Mouse (Mus musculus) kidney, postnatal 25 days (tissue): ENCODE measurements around the gene Slc4a10.
"Not testable (repeated sequence)": the region's sequence is repeated elsewhere in the genome, so short reads cannot be mapped to it uniquely, and the experiment has no call there.

ENCODE experiments used
- DNase-seq, 2 experiments: peaks; one replicate each; pipeline ENCODE4 v3.0.0; 2021; ENCODE audit warnings: mixed read lengths in 2 of 2

The Slc4a10 gene

DNA sequence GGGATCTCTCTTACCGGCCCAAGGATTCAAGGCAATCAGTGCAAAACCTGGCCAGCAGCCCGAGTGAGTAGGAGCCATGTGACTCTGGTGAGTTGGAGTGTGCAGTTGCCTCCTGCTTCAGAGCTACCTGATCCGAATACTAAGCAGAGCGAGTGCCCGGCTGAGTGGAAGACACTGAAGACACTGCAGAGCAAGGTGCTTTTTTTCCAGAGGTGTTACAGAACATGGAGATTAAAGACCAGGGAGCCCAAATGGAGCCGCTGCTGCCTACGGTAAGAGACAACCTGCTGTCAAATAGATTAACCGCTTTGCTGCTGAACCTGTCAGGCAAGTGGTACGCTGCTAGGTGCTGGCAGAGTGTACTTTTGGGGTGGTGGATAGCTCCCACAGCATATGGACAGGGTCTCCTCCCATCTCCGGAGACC lies at the start of gene Slc4a10:
Gene Slc4a10 (plus strand): TSS at position 42 of the 425 bp plus-strand sequence.
- peak; percentile 3 to 41 for DNase-seq

- not testable (repeated sequence) for DNase-seq
Observed at GRCm38 (mm10) chr2:62001251-62001650, 45.0 kb upstream of the Slc4a10 start.

DNA sequence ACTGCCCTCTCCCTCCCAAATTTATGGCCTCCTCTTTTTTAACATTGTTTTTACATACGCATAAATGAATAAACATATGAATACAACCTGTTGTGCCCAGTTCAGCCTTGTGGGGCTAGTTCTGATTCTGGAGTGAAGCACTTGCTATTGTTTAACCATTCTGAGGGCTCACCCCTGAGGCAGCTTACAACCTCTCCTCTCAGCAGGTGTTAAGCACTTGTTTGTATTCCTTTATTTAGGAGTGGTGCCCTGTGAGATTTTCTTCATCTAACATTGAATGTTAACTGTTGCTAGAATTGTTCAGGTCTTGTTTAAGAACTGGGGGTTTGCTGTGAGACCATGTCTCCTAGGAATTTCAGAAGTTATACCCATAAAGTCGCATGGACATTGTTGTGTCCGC lies 28.1 kb upstream of the Slc4a10 start:
- no peak for DNase-seq

- DNase-seq = no peak
Observed at GRCm38 (mm10) chr2:62046861-62047503, 720 bp downstream of the Slc4a10 start.

GRCm38 (mm10) chr2:62047504-62048005 lies 1.3 kb downstream of the Slc4a10 start:
- peak in 1 of 2 experiments; percentile 23 for DNase-seq

DNA sequence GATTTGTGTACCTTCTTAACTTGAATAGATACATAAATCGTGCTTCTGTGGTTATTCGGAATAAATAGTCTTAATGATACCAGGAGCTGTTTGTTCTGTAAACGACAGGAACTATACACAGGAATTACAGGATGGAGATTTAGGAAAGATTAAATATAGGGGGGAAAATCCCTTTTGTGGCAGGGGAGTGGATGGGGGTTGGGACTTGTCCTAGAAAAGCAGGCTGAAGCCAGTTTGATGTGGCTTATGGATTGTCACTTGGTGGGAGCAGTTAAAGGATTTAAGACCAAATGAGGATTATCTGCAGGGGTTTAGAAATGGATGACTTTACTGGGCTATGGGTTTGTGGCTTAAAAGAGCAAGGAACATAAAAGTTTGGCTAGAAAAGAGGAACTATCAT lies 1.9 kb downstream of the Slc4a10 start:
- no peak for DNase-seq

DNA sequence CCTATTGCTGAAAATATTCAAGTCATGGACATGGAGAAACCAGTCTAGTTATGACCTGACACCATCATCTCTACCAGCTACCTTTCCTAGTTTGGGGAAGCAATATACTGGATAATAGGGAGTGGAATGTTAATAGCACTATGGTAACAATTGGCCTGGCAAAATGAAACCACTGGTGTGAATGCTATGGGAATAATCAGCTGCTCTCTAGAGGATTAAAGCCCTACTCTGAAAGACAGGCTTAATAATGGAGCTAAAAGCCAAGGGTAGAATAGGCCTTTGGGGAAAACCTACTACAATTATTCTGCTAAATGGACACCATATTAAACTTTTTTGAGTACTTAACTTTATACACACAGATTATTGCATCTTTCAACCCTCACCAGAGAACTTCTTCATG lies 30.2 kb downstream of the Slc4a10 start:
- DNase-seq = no peak

GRCm38 (mm10) chr2:62087566-62087965 lies 41.3 kb downstream of the Slc4a10 start:
- DNase-seq = no peak

- DNase-seq = no peak
Observed at GRCm38 (mm10) chr2:62088715-62089114, 42.5 kb downstream of the Slc4a10 start.

- no peak for DNase-seq
Observed at GRCm38 (mm10) chr2:62089208-62089607, 42.9 kb downstream of the Slc4a10 start.

GRCm38 (mm10) chr2:62100526-62100925 lies 54.3 kb downstream of the Slc4a10 start:
- no peak for DNase-seq

- no peak for DNase-seq
Observed at GRCm38 (mm10) chr2:62115346-62115745, 69.1 kb downstream of the Slc4a10 start.

DNA sequence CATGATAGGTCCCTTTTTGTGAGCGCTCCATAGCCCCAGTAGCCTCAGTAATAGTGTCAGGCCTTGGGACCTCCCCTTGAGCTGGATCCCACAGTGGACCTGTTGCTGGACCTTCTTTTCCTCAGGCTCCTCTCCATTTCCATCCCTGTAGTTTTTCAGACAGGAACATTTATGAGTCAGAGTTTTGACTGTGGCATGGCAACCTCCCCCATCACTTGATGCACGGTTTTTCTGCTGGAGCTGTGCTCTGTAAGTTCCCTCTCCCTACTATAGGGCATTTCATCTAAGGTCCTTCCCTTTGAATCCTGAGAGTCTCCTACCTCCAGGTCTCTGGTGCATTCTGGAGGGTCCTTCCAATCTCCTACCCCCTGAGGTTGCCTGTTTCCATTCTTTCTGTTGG lies 83.7 kb downstream of the Slc4a10 start:
- no peak for DNase-seq

GRCm38 (mm10) chr2:62134911-62135310 lies 88.6 kb downstream of the Slc4a10 start:
- no peak for DNase-seq

GRCm38 (mm10) chr2:62147636-62148035 lies 101.4 kb downstream of the Slc4a10 start:
- DNase-seq = no peak

- no peak for DNase-seq
Observed at GRCm38 (mm10) chr2:62149421-62149820, 103.2 kb downstream of the Slc4a10 start.

GRCm38 (mm10) chr2:62150830-62151229 lies 104.6 kb downstream of the Slc4a10 start:
- no peak for DNase-seq

GRCm38 (mm10) chr2:62210109-62210508 lies 163.8 kb downstream of the Slc4a10 start:
- DNase-seq = no peak

DNA sequence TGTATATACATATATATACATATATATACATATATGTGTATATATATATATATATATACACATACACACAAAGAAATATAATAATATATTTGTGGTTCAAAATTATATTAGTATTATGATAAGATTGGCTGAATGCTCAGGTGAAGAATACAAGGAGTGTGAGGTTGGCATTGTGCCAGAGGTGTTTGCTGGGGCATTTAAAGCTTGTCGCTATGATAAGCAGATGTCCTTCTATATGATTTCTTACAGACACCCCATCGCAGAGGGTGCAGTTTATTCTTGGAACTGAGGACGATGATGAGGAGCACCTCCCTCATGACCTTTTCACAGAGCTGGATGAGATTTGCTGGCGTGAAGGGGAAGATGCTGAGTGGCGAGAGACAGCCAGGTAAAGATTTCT lies 164.8 kb downstream of the Slc4a10 start:
- peak in 1 of 2 experiments; percentile 29 for DNase-seq

DNA sequence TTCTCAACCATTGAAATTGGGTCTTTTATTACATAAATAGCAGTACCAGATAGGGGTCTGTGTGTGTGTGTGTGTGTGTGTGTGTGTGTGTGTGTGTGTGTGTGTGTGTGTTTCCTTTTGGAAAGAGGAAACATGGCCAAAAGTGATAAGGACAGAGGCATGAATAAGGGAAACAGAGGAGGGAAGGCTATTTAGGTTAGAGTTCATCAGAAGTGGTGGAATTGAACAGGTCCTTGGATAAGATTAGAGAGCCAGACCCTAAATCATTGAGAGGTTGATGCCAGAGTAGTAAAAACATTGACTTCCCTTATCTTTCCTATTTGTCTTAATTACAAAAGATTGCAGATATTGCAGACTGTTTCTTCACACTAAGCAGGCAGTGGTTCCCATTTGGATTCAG lies 181.3 kb downstream of the Slc4a10 start:
- DNase-seq = no peak

DNA sequence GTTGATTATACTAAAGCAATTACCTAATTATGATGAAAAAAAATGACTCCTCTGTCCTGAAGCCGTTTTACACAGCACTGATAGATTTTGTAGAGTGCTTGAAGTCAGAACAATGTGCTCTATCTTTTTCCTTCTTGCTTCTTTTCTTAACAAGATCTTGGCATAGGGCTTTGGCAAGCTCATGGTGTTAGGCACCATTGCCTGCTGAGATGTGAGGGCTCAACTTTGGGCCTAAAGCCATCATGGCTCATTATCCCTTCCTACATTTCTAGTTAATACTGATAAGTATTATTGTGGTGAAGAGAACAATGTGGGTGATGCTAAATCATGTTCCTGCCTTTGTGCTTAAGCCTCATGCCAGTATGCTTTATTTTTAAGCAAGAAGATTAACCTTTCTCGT lies 185.0 kb downstream of the Slc4a10 start:
- no peak for DNase-seq

- no peak for DNase-seq
Observed at GRCm38 (mm10) chr2:62244167-62244566, 197.9 kb downstream of the Slc4a10 start.

DNA sequence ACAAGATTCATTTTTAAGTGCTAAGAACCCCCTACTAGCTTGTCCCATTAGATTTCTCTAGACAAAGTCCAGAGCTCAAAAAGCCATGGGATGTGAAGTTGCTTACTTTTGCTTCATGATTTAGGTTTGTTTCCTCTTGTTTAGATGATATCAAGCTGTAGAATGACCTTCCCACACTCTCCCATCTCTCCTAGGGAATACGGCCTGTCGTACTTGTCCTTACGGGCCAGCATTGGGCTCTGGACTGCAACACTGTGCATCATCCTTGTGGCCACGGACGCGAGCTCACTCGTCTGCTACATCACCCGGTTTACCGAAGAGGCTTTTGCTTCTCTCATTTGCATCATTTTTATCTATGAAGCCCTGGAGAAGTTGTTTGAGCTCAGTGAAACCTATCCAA lies 222.2 kb downstream of the Slc4a10 start:
- no peak for DNase-seq

- DNase-seq = no peak
Observed at GRCm38 (mm10) chr2:62271840-62272239, 225.6 kb downstream of the Slc4a10 start.

- no peak for DNase-seq
Observed at GRCm38 (mm10) chr2:62278779-62279178, 232.5 kb downstream of the Slc4a10 start.
